Mouse (Mus musculus): Measurements from ENCODE around the gene Klhl5. TPM values are rescaled to one million over a fixed set of nuclear protein-coding genes. Genes with fewer than 3 reads are reported as not detected.
"Not testable (repeated sequence)": the region's sequence is repeated elsewhere in the genome, so short reads cannot be mapped to it uniquely, and the experiment has no call there.

Gene Klhl5
- polyA plus RNA-seq, 2 experiments: 3.6 to 4.4 TPM

- Histone ChIP-seq H3K4me2 (ENCODE audit: low read depth) (no peak overlapping the region), H3K4me3 (ENCODE audit: insufficient read depth in 1 of 2, low read depth in 2 of 2, low read length in 2 of 2) (no peak overlapping the region), H3K4me1 (replicated peaks; ENCODE audit: control insufficient read depth in 2 of 2, insufficient read depth in 2 of 2, low read length in 1 of 2) (peaks cover 6 to 23% of the 10 kb centered on the region in 2 experiments; a peak in 3 of 4 replicates), H3K9me3 (ENCODE audit: control insufficient read depth, low read length) (no peaks in the 10 kb centered on the region), H3K9ac (replicated peaks) (no peak overlapping the region), H3K27ac (no peak overlapping the region), H3K36me3 (replicated peaks; ENCODE audit: control insufficient read depth, insufficient read depth, low read depth) (no peaks in the 10 kb centered on the region), H3K27me3 (ENCODE audit: control insufficient read depth, insufficient read depth, low read length) (no peaks in the 10 kb centered on the region)
- no peak for TF ChIP-seq EP300 (IDR thresholded peaks at IDR 0.05; ENCODE audit: low read depth)
- ATAC-seq (ENCODE audit: insufficient read depth) (no peak), DNase-seq (ENCODE audit: low read depth in 3 of 3, low spot score in 3 of 3) (no peak)
- 29% methylated on average over 5 of the region's 5 CpGs for WGBS (ENCODE audit: insufficient replicate concordance)
These were observed 6.1 kb upstream of the Klhl5 start for GRCm38 (mm10) chr5:65101209-65101608.

- Histone ChIP-seq H3K36me3 (replicated peaks; ENCODE audit: control insufficient read depth, insufficient read depth, low read depth) (no peaks in the 10 kb centered on the region), H3K4me2 (ENCODE audit: low read depth) (no peak overlapping the region), H3K4me1 (replicated peaks; ENCODE audit: control insufficient read depth in 2 of 2, insufficient read depth in 2 of 2, low read length in 1 of 2) (peaks cover 6 to 23% of the 10 kb centered on the region in 2 experiments; a peak in 3 of 4 replicates), H3K27me3 (ENCODE audit: control insufficient read depth, insufficient read depth, low read length) (no peaks in the 10 kb centered on the region), H3K4me3 (ENCODE audit: insufficient read depth in 1 of 2, low read depth in 2 of 2, low read length in 2 of 2) (no peak overlapping the region), H3K9me3 (ENCODE audit: control insufficient read depth, low read length) (no peaks in the 10 kb centered on the region), H3K9ac (replicated peaks) (no peak overlapping the region), H3K27ac (no peak overlapping the region)
- no peak for TF ChIP-seq CTCF (IDR thresholded peaks at IDR 0.05; ENCODE audit: low read depth)
- no peak for TF ChIP-seq EP300 (IDR thresholded peaks at IDR 0.05; ENCODE audit: low read depth)
- DNase-seq (ENCODE audit: low read depth in 3 of 3, low spot score in 3 of 3) (no peak), ATAC-seq (ENCODE audit: insufficient read depth) (no peak)
- WGBS (ENCODE audit: insufficient replicate concordance): 59% methylated on average over 6 of the region's 6 CpGs
These were observed 5.7 kb upstream of the Klhl5 start for GRCm38 (mm10) chr5:65101621-65102020.

- WGBS (ENCODE audit: insufficient replicate concordance): 26% methylated on average over 3 of the region's 3 CpGs
- ATAC-seq (ENCODE audit: insufficient read depth): peak; percentile 71
These were observed 5.2 kb upstream of the Klhl5 start for GRCm38 (mm10) chr5:65102026-65102640.

GRCm38 (mm10) chr5:65102641-65103042, 4.7 kb upstream of the Klhl5 start:
- no peak overlapping the region for H3K4me2 ChIP-seq (ENCODE audit: low read depth)
- no peaks in the 10 kb centered on the region for H3K9me3 ChIP-seq (ENCODE audit: control insufficient read depth, low read length)
- no peak overlapping the region for H3K4me3 ChIP-seq (ENCODE audit: insufficient read depth in 1 of 2, low read depth in 2 of 2, low read length in 2 of 2)
- H3K36me3 ChIP-seq (replicated peaks; ENCODE audit: control insufficient read depth, insufficient read depth, low read depth): no peaks in the 10 kb centered on the region
- no peak overlapping the region for H3K27ac ChIP-seq
- TF ChIP-seq CTCF (IDR thresholded peaks at IDR 0.05; ENCODE audit: low read depth): no peak
- TF ChIP-seq EP300 (IDR thresholded peaks at IDR 0.05; ENCODE audit: low read depth): no peak
- H3K27me3 ChIP-seq (ENCODE audit: control insufficient read depth, insufficient read depth, low read length): no peaks in the 10 kb centered on the region
- no peak for DNase-seq (ENCODE audit: low read depth in 3 of 3, low spot score in 3 of 3)
- no peak overlapping the region for H3K9ac ChIP-seq (replicated peaks)
- 33% methylated on average over 10 of the region's 10 CpGs for WGBS (ENCODE audit: insufficient replicate concordance)
- ATAC-seq (ENCODE audit: insufficient read depth): no peak
- peaks cover 6 to 23% of the 10 kb centered on the region in 2 experiments; a peak in 3 of 4 replicates for H3K4me1 ChIP-seq (replicated peaks; ENCODE audit: control insufficient read depth in 2 of 2, insufficient read depth in 2 of 2, low read length in 1 of 2)

More at GRCm38 (mm10) chr5:65102026-65102640, 5.2 kb upstream of the Klhl5 start:
- peaks cover 6 to 23% of the 10 kb centered on the region in 2 experiments; a peak in 3 of 4 replicates for H3K4me1 ChIP-seq (replicated peaks; ENCODE audit: control insufficient read depth in 2 of 2, insufficient read depth in 2 of 2, low read length in 1 of 2)
- H3K9me3 ChIP-seq (ENCODE audit: control insufficient read depth, low read length): no peaks in the 10 kb centered on the region
- no peak for DNase-seq (ENCODE audit: low read depth in 3 of 3, low spot score in 3 of 3)
- H3K4me2 ChIP-seq (ENCODE audit: low read depth): no peak overlapping the region
- H3K4me3 ChIP-seq (ENCODE audit: insufficient read depth in 1 of 2, low read depth in 2 of 2, low read length in 2 of 2): no peak overlapping the region
- H3K36me3 ChIP-seq (replicated peaks; ENCODE audit: control insufficient read depth, insufficient read depth, low read depth): no peaks in the 10 kb centered on the region
- H3K9ac ChIP-seq (replicated peaks): no peak overlapping the region
- no peaks in the 10 kb centered on the region for H3K27me3 ChIP-seq (ENCODE audit: control insufficient read depth, insufficient read depth, low read length)
- TF ChIP-seq EP300 (IDR thresholded peaks at IDR 0.05; ENCODE audit: low read depth) (peak; percentile 46), CTCF (IDR thresholded peaks at IDR 0.05; ENCODE audit: low read depth) (no peak)
- no peak overlapping the region for H3K27ac ChIP-seq

GRCm38 (mm10) chr5:65107773-65108432, 564 bp downstream of the Klhl5 start:
- Histone ChIP-seq H3K4me2 (ENCODE audit: low read depth) (peak overlapping the region; percentile 77), H3K27ac (no peak overlapping the region), H3K36me3 (replicated peaks; ENCODE audit: control insufficient read depth, insufficient read depth, low read depth) (no peaks in the 10 kb centered on the region), H3K4me1 (replicated peaks; ENCODE audit: control insufficient read depth in 2 of 2, insufficient read depth in 2 of 2, low read length in 1 of 2) (peaks cover 0 to 11% of the 10 kb centered on the region in 2 experiments; a peak in 2 of 4 replicates), H3K4me3 (ENCODE audit: insufficient read depth in 1 of 2, low read depth in 2 of 2, low read length in 2 of 2) (peak overlapping the region; percentile 70 to 84), H3K27me3 (ENCODE audit: control insufficient read depth, insufficient read depth, low read length) (no peaks in the 10 kb centered on the region), H3K9ac (replicated peaks) (peak overlapping the region; percentile 66), H3K9me3 (ENCODE audit: control insufficient read depth, low read length) (no peaks in the 10 kb centered on the region)
- DNase-seq (ENCODE audit: low read depth in 3 of 3, low spot score in 3 of 3) (no peak), ATAC-seq (ENCODE audit: insufficient read depth) (peak; percentile 52; the same call in 1 of the 2 replicates)
- 2% methylated on average over 23 of the region's 42 CpGs for WGBS (ENCODE audit: insufficient replicate concordance)
- TF ChIP-seq CTCF (IDR thresholded peaks at IDR 0.05; ENCODE audit: low read depth) (no peak), EP300 (IDR thresholded peaks at IDR 0.05; ENCODE audit: low read depth) (no peak)

GRCm38 (mm10) chr5:65112225-65112624, 4.9 kb downstream of the Klhl5 start:
- H3K4me2 ChIP-seq (ENCODE audit: low read depth): not testable (repeated sequence)
- 12% methylated on average over 3 of the region's 3 CpGs for WGBS (ENCODE audit: insufficient replicate concordance)

More at GRCm38 (mm10) chr5:65112225-65112624, 4.9 kb downstream of the Klhl5 start:
- H3K9ac ChIP-seq (replicated peaks); H3K4me3 ChIP-seq (ENCODE audit: insufficient read depth in 1 of 2, low read depth in 2 of 2, low read length in 2 of 2); H3K27me3 ChIP-seq (ENCODE audit: control insufficient read depth, insufficient read depth, low read length); H3K36me3 ChIP-seq (replicated peaks; ENCODE audit: control insufficient read depth, insufficient read depth, low read depth); DNase-seq (ENCODE audit: low read depth in 3 of 3, low spot score in 3 of 3); ATAC-seq (ENCODE audit: insufficient read depth); H3K27ac ChIP-seq; H3K9me3 ChIP-seq (ENCODE audit: control insufficient read depth, low read length): not testable (repeated sequence)
- H3K4me1 ChIP-seq (replicated peaks; ENCODE audit: control insufficient read depth in 2 of 2, insufficient read depth in 2 of 2, low read length in 1 of 2): peaks cover 5 to 15% of the 10 kb centered on the region in 2 experiments; a peak in 3 of 4 replicates
